Mouse (Mus musculus) CH12.LX (cell line): ENCODE measurements around the gene Tbx21. TPM values are rescaled to one million over a fixed set of nuclear protein-coding genes. Genes with fewer than 3 reads are reported as not detected.
A peak's percentile ranks its signal among the peaks of the same experiment; 100 is the strongest.

ENCODE experiments used
- DNase-seq: peaks from one replicate; pipeline ENCODE4 v3.0.0-alpha.2; 2013; ENCODE audit errors: extremely low read depth
- H3K27ac ChIP-seq: 2 replicates; pipeline ENCODE4 v1.5.1; 2012; ENCODE audit warnings: low read depth, mild to moderate bottlenecking, control low read depth, moderate library complexity; ENCODE audit not compliant: insufficient read depth
- H3K27me3 ChIP-seq: replicated peaks from 2 replicates; pipeline ENCODE3; 2012; ENCODE audit warnings: inconsistent platforms
- H3K36me3 ChIP-seq, 2 experiments: replicated peaks in 1 of 2; 2 replicates each; pipeline versions ENCODE3 to v1.6.1; 2012; ENCODE audit warnings: inconsistent platforms in 1 of 2, low read length in 1 of 2, mild to moderate bottlenecking in 1 of 2, mixed read lengths in 1 of 2, moderate library complexity in 1 of 2; ENCODE audit not compliant: control insufficient read depth in 1 of 2, insufficient read depth in 1 of 2
- H3K4me1 ChIP-seq, 2 experiments: 2 replicates each; pipeline ENCODE4 v1.6.1; 2012; ENCODE audit warnings: inconsistent platforms in 1 of 2, moderate library complexity in 1 of 2; ENCODE audit not compliant: insufficient read depth in 2 of 2, control insufficient read depth in 1 of 2
- H3K4me2 ChIP-seq: 2 replicates; pipeline ENCODE4 v1.6.1; 2012; ENCODE audit warnings: low read depth, mild to moderate bottlenecking, control low read depth; ENCODE audit not compliant: poor library complexity, insufficient read depth, severe bottlenecking
- H3K4me3 ChIP-seq, 3 experiments: fragments of 150-350 bp in 1 of 3; sonication (generic) in 1 of 3; replicated peaks in 1 of 3; 2 replicates each; pipeline versions ENCODE3 to v1.5.1; 2011 to 2012; ENCODE audit warnings: low read depth in 2 of 3, low read length in 2 of 3, mild to moderate bottlenecking in 2 of 3, moderate library complexity in 2 of 3, control low read depth in 1 of 3, improper control_type of control experiment in 1 of 3, inconsistent platforms in 1 of 3, mixed read lengths in 1 of 3; ENCODE audit not compliant: poor library complexity in 1 of 3
- H3K79me2 ChIP-seq: replicated peaks from 2 replicates; pipeline ENCODE4 v1.6.1; 2012; ENCODE audit warnings: mild to moderate bottlenecking, moderate library complexity; ENCODE audit not compliant: control insufficient read depth, poor library complexity, insufficient read depth, severe bottlenecking; ENCODE audit errors: extremely low read depth
- H3K9ac ChIP-seq: 2 replicates; pipeline ENCODE4 v1.6.1; 2012; ENCODE audit warnings: low read depth, mild to moderate bottlenecking, control low read depth, moderate library complexity; ENCODE audit not compliant: insufficient read depth
- H3K9me3 ChIP-seq: replicated peaks from 2 replicates; pipeline ENCODE3; 2012; ENCODE audit warnings: low read length, inconsistent platforms, mixed read lengths
- BHLHE40 ChIP-seq: IDR thresholded peaks from 2 replicates; pipeline ENCODE4 v1.6.1; 2011; ENCODE audit warnings: mild to moderate bottlenecking, low read depth, low read length, improper control_type of control experiment
- CHD2 ChIP-seq: IDR thresholded peaks from 2 replicates; pipeline ENCODE4 v1.6.1; 2011; ENCODE audit warnings: low read length, improper control_type of control experiment
- CTCF ChIP-seq, 2 experiments: IDR thresholded peaks in 1 of 2; conservative IDR thresholded peaks in 1 of 2; 2 replicates each; pipeline ENCODE4 v1.5.1; 2011 to 2012; ENCODE audit warnings: low read depth in 2 of 2, low read length in 2 of 2, improper control_type of control experiment in 1 of 2, inconsistent platforms in 1 of 2, mild to moderate bottlenecking in 1 of 2, moderate library complexity in 1 of 2
- ELF1 ChIP-seq: IDR thresholded peaks from 2 replicates; pipeline ENCODE4 v1.6.1; 2014; ENCODE audit warnings: low read depth, mild to moderate bottlenecking, inconsistent platforms, low read length, improper control_type of control experiment
- HCFC1 ChIP-seq: IDR thresholded peaks from 2 replicates; pipeline ENCODE4 v1.6.1; 2012; ENCODE audit warnings: low read depth, mild to moderate bottlenecking, inconsistent platforms, low read length, improper control_type of control experiment
- IRF4 ChIP-seq: IDR thresholded peaks from 2 replicates; pipeline ENCODE4 v1.6.1; 2014; ENCODE audit warnings: low read depth, mild to moderate bottlenecking, inconsistent platforms, low read length, improper control_type of control experiment
- JUN ChIP-seq: IDR thresholded peaks from 2 replicates; pipeline ENCODE4 v1.6.1; 2011; ENCODE audit warnings: low read depth, mild to moderate bottlenecking, low read length, improper control_type of control experiment, moderate library complexity; ENCODE audit not compliant: insufficient read depth
- MAZ ChIP-seq: IDR thresholded peaks from 2 replicates; pipeline ENCODE4 v1.6.1; 2012; ENCODE audit warnings: low read depth, mild to moderate bottlenecking, inconsistent platforms, low read length, improper control_type of control experiment, moderate library complexity
- MEF2A ChIP-seq: IDR thresholded peaks from 2 replicates; pipeline ENCODE4 v1.6.1; 2014; ENCODE audit warnings: low read depth, mild to moderate bottlenecking, inconsistent platforms, low read length, improper control_type of control experiment, borderline replicate concordance
- MYC ChIP-seq: IDR thresholded peaks from 2 replicates; pipeline ENCODE4 v1.6.1; 2011; ENCODE audit warnings: low read depth, mild to moderate bottlenecking, improper control_type of control experiment, low read length
- NELFE ChIP-seq: IDR thresholded peaks from 2 replicates; pipeline ENCODE4 v1.6.1; 2011; ENCODE audit warnings: low read depth, low read length, improper control_type of control experiment
- POLR2A ChIP-seq: IDR thresholded peaks from 2 replicates; pipeline ENCODE4 v1.6.1; 2011; ENCODE audit warnings: low read depth, mild to moderate bottlenecking, improper control_type of control experiment, low read length
- RAD21 ChIP-seq: IDR thresholded peaks from 2 replicates; pipeline ENCODE4 v1.6.1; 2011; ENCODE audit warnings: low read depth, mild to moderate bottlenecking, low read length, improper control_type of control experiment, moderate library complexity
- RCOR1 ChIP-seq: conservative IDR thresholded peaks from 2 replicates; pipeline ENCODE4 v1.6.1; 2012; ENCODE audit warnings: low read depth, mild to moderate bottlenecking, inconsistent platforms, low read length, improper control_type of control experiment
- SMC3 ChIP-seq: IDR thresholded peaks from 2 replicates; pipeline ENCODE4 v1.6.1; 2011; ENCODE audit warnings: low read depth, low read length, improper control_type of control experiment
- TBP ChIP-seq: conservative IDR thresholded peaks from 2 replicates; pipeline ENCODE4 v1.6.1; 2011; ENCODE audit warnings: low read depth, low read length, improper control_type of control experiment
- USF2 ChIP-seq: conservative IDR thresholded peaks from 2 replicates; pipeline ENCODE4 v1.6.1; 2011; ENCODE audit warnings: low read depth, low read length, improper control_type of control experiment
- ZKSCAN1 ChIP-seq: IDR thresholded peaks from 2 replicates; pipeline ENCODE4 v1.6.1; 2012; ENCODE audit warnings: low read depth, inconsistent platforms, low read length, improper control_type of control experiment, borderline replicate concordance
- ZMIZ1 ChIP-seq: IDR thresholded peaks from 2 replicates; pipeline ENCODE4 v1.6.1; 2012; ENCODE audit warnings: low read depth, mild to moderate bottlenecking, inconsistent platforms, low read length, improper control_type of control experiment
- dilution Hi-C: fragments of 300-500 bp; cut with MboI; formaldehyde crosslinking; loops from 2 replicates; pipeline ENCODE4 v1.14.3; 2020; ENCODE audit warnings: low sequenced_read_pairs; ENCODE audit not compliant: extremely low pct_unique_long_range_greater_than_20kb, extremely low pct_ligation_motif_present
- in situ Hi-C: fragments of 300-500 bp; cut with MboI; formaldehyde crosslinking; loops from 3 replicates; pipeline ENCODE4 v1.14.3; 2019; ENCODE audit warnings: low sequenced_read_pairs, low pct_ligation_motif_present, low pct_unique_long_range_greater_than_20kb, mixed read lengths
- polyA plus RNA-seq: library from polyadenylated mRNA; unstranded; fragments of >175 nt; gene quantifications from 2 replicates; pipeline ENCODE4 v1.2.1, GENCODE M21; 2012; ENCODE audit warnings: low read depth; ENCODE audit not compliant: insufficient read length
- total RNA-seq, 2 experiments: library from RNA; depleted of rRNA; stranded (reverse); fragments of 300-350 nt in 1 of 2; fragments of >200 nt in 1 of 2; gene quantifications; 2 replicates each; pipeline ENCODE4 v1.2.3; 2012 to 2014

Tbx21 gene
- total and polyA plus RNA-seq, 3 experiments = 0.08 to 0.09 TPM; not detected in 1

- in situ Hi-C loops (no loop called here), dilution Hi-C loops (no loop called here)
- no peak for TF ChIP-seq CHD2
- TF ChIP-seq ELF1 = no peak
- TF ChIP-seq TBP = peak; percentile 71; the same call in 1 of the 2 replicates
- TF ChIP-seq ZMIZ1 = 0 out of 2 replicates have a peak, but pooled peaks have one; percentile 55
- 0 out of 2 replicates have a peak, but pooled peaks have one; percentile 18 for TF ChIP-seq POLR2A
- Histone ChIP-seq H3K9me3 (no peaks in the 10 kb centered on the region), H3K4me3 (no peak overlapping the region), H3K36me3 (no peaks in the 10 kb centered on the region), H3K79me2 (no peaks in the 10 kb centered on the region), H3K9ac (no peak overlapping the region), H3K4me2 (no peak overlapping the region), H3K27me3 (no peaks in the 10 kb centered on the region), H3K27ac (no peak overlapping the region), H3K4me1 (peaks cover 37 to 93% of the 10 kb centered on the region in 2 experiments)
- DNase-seq = no peak
These were observed 9.3 kb upstream of the Tbx21 start for GRCm38 (mm10) chr11:97124266-97125036.

- H3K27me3 ChIP-seq = no peaks in the 10 kb centered on the region
- dilution Hi-C loops = no loop called here
These were observed 8.3 kb upstream of the Tbx21 start for GRCm38 (mm10) chr11:97123282-97123890.

More at GRCm38 (mm10) chr11:97123282-97123890, 8.3 kb upstream of the Tbx21 start:
- Histone ChIP-seq H3K9ac (peak overlapping the region; percentile 4; the same call in 1 of the 2 replicates), H3K4me2 (peak overlapping the region; percentile 17; the same call in 1 of the 2 replicates), H3K27ac (no peak overlapping the region), H3K9me3 (no peaks in the 10 kb centered on the region), H3K4me1 (peaks cover 36 to 91% of the 10 kb centered on the region in 2 experiments), H3K79me2 (no peaks in the 10 kb centered on the region), H3K4me3 (no peak overlapping the region), H3K36me3 (no peaks in the 10 kb centered on the region)
- no peak for TF ChIP-seq ZMIZ1
- TF ChIP-seq IRF4 = peak; percentile 70
- TF ChIP-seq HCFC1 = peak; percentile 53
- peak; percentile 54; the same call in 1 of the 2 replicates for TF ChIP-seq ZKSCAN1
- no peak for TF ChIP-seq USF2
- no peak for TF ChIP-seq JUN
- peak; percentile 71 for TF ChIP-seq RAD21
- peak; percentile 69 for TF ChIP-seq SMC3
- peak; percentile 58; the same call in 1 of the 2 replicates for TF ChIP-seq MYC
- peak; percentile 52; the same call in 1 of the 2 replicates for TF ChIP-seq NELFE
- TF ChIP-seq CTCF (conservative IDR thresholded peaks at IDR 0.05 in 1 of 2, IDR thresholded peaks at IDR 0.05 in 1 of 2; ENCODE audit: low read depth in 2 of 2, low read length in 2 of 2) = peak; percentile 80 to 85
- TF ChIP-seq MEF2A = 0 out of 2 replicates have a peak, but pooled peaks have one; percentile 37
- TF ChIP-seq RCOR1 = peak; percentile 42; the same call in 1 of the 2 replicates
- TF ChIP-seq BHLHE40 = peak; percentile 32; the same call in 1 of the 2 replicates
- peak; percentile 57; the same call in 1 of the 2 replicates for TF ChIP-seq MAZ
- peak; percentile 67 for TF ChIP-seq ELF1
- in situ Hi-C loops = no loop called here
- peak; percentile 82 for DNase-seq
